Comparison of ENCODE assay signal across 8 mouse cellular contexts in genomic region chr5:114775056-114775979, GRCm38 (mm10). TPM values are rescaled to one million over a fixed set of nuclear protein-coding genes. Genes with fewer than 3 reads are reported as not detected.
DNase-seq lines count a peak whose midpoint lies in the region; ATAC-seq and TF ChIP-seq lines count a peak whose summit lies in the region.

Gene Git2, minus strand, starts transcription at chr5:114775517.

- H3K4me1 ChIP-seq in lung, embryonic 14.5 days (ENCODE audit: insufficient read depth) = no peaks in the 10 kb centered on the region; the same call in 1 of the 2 replicates
- H3K4me1 ChIP-seq in forebrain, embryonic 14.5 days (ENCODE audit: control insufficient read depth, insufficient read depth, low read length) = peaks cover 17% of the 10 kb centered on the region
- H3K4me1 ChIP-seq in midbrain, embryonic 11.5 days (ENCODE audit: control insufficient read depth, insufficient read depth, low read length) = peaks cover 22% of the 10 kb centered on the region

- H3K36me3 ChIP-seq in lung, embryonic 14.5 days (ENCODE audit: insufficient read depth) = no peaks in the 10 kb centered on the region
- no peaks in the 10 kb centered on the region for H3K36me3 ChIP-seq in forebrain, embryonic 14.5 days (ENCODE audit: control insufficient read depth, insufficient read depth, low read length)
- H3K36me3 ChIP-seq in midbrain, embryonic 11.5 days (ENCODE audit: control insufficient read depth, insufficient read depth, low read length) = no peaks in the 10 kb centered on the region

- no peak for ATAC-seq in lung, embryonic 14.5 days (ENCODE audit: insufficient read depth)
- peak; percentile 1; the same call in 1 of the 2 replicates for ATAC-seq in forebrain, embryonic 14.5 days
- ATAC-seq in midbrain, embryonic 11.5 days (ENCODE audit: low FRiP score) = no peak

- peak within 1 kb of the TSS; percentile 91 for H3K27ac ChIP-seq in lung, embryonic 14.5 days (ENCODE audit: low read depth)
- H3K27ac ChIP-seq in forebrain, embryonic 14.5 days (ENCODE audit: low read depth, low read length) = peak within 1 kb of the TSS; percentile 95
- H3K27ac ChIP-seq in midbrain, embryonic 11.5 days (ENCODE audit: low read depth, low read length) = peak within 1 kb of the TSS; percentile 80

- TF ChIP-seq CTCF in lung, embryonic 14.5 days (IDR thresholded peaks at IDR 0.05; ENCODE audit: low read depth) = no peak

- H3K9me3 ChIP-seq in lung, embryonic 14.5 days (ENCODE audit: low read depth, low read length) = no peaks in the 10 kb centered on the region
- H3K9me3 ChIP-seq in forebrain, embryonic 14.5 days (replicated peaks; ENCODE audit: control insufficient read depth, low read length) = no peaks in the 10 kb centered on the region
- no peaks in the 10 kb centered on the region for H3K9me3 ChIP-seq in midbrain, embryonic 11.5 days (ENCODE audit: control insufficient read depth, low read length)

- no peaks in the 10 kb centered on the region for H3K27me3 ChIP-seq in lung, embryonic 14.5 days (ENCODE audit: insufficient read depth, low read length)
- no peaks in the 10 kb centered on the region for H3K27me3 ChIP-seq in forebrain, embryonic 14.5 days (replicated peaks; ENCODE audit: control insufficient read depth, insufficient read depth, low read length)
- H3K27me3 ChIP-seq in midbrain, embryonic 11.5 days (ENCODE audit: control insufficient read depth, insufficient read depth, low read length) = no peaks in the 10 kb centered on the region

- intact Hi-C loops in heart, postnatal 36 days (cut with DNase I) = loop anchor here (2.0 kb wide), 1 partner anchor 29 kb away; no protein-coding TSS in a partner anchor

- peak within 1 kb of the TSS; percentile 97 for H3K4me2 ChIP-seq in lung, embryonic 14.5 days
- peak within 1 kb of the TSS; percentile 92 for H3K4me2 ChIP-seq in forebrain, embryonic 14.5 days (ENCODE audit: low read length)
- peak within 1 kb of the TSS; percentile 91 for H3K4me2 ChIP-seq in midbrain, embryonic 11.5 days

- peak within 1 kb of the TSS; percentile 84 for H3K4me3 ChIP-seq in lung, embryonic 14.5 days (ENCODE audit: low read depth, low read length)
- peak within 1 kb of the TSS; percentile 100 for H3K4me3 ChIP-seq in forebrain, embryonic 14.5 days (ENCODE audit: low read depth, low read length)
- H3K4me3 ChIP-seq in midbrain, embryonic 11.5 days (ENCODE audit: low read depth, low read length) = peak within 1 kb of the TSS; percentile 99

- peak within 1 kb of the TSS; percentile 82 for H3K9ac ChIP-seq in lung, embryonic 14.5 days
- peak within 1 kb of the TSS; percentile 95 for H3K9ac ChIP-seq in forebrain, embryonic 14.5 days (ENCODE audit: low read length)
- peak within 1 kb of the TSS; percentile 91 for H3K9ac ChIP-seq in midbrain, embryonic 11.5 days (ENCODE audit: low read length)

- under 1% methylated on average over 58 of the region's 63 CpGs for WGBS in lung, embryonic 14.5 days
- WGBS in forebrain, embryonic 14.5 days = under 1% methylated on average over 47 of the region's 63 CpGs
- under 1% methylated on average over 60 of the region's 63 CpGs for WGBS in midbrain, embryonic 11.5 days

- DNase-seq in lung, embryonic 14.5 days = peak; percentile 60
- DNase-seq in lung, postnatal 14 days = no peak
- DNase-seq in adrenal gland, adult 2 months = peak; percentile 27
- peak; percentile 45 for DNase-seq in forebrain, embryonic 14.5 days (ENCODE audit: low spot score)
- DNase-seq in heart, postnatal 36 days = peak in 1 of 2 experiments; percentile 10
- no peak for DNase-seq in left cerebral cortex, adult 8-10 months (ENCODE audit: low spot score in 2 of 2)
- peak; percentile 92 for DNase-seq in midbrain, embryonic 11.5 days (ENCODE audit: low spot score, missing footprints)
- peak; percentile 29 for DNase-seq in thymus, postnatal 25 days

RNA-seq across cellular contexts. Expression of gene Git2, which starts in this region (rescaled TPM):
- 45.9 and 51.8 TPM in 2 replicates for polyA plus RNA-seq in lung, embryonic 14.5 days (2014; fragmentation: Nextera tagmentation; extraction: Ambion mirVana)
- 10 to 100 TPM; 35.5 to 40.9 TPM for total RNA-seq in adrenal gland, adult 2 months (2021)
- polyA plus RNA-seq in adrenal gland, adult 2 months (2012; rRNA removed) = 37.7 and 40.5 TPM in 2 replicates
- polyA plus RNA-seq in forebrain, embryonic 14.5 days (2014; fragmentation: Nextera tagmentation; extraction: Ambion mirVana) = 29.1 and 36.3 TPM in 2 replicates
- total RNA-seq in heart, postnatal 36 days (2021) = 10 to 100 TPM; 28.7 to 32.0 TPM
- total RNA-seq in left cerebral cortex, adult 8-10 months (2022) = 10 to 100 TPM; 50.4 to 53.8 (median 52.0) TPM
- 29.5 and 30.0 TPM in 2 replicates for polyA plus RNA-seq in midbrain, embryonic 11.5 days (2014; fragmentation: Nextera tagmentation; extraction: Ambion mirVana)

Comparison
In these comparisons a context has a peak if more than half of its experiments do, and no peak if none do; other contexts are left out.
1. DNase-seq: peak in lung, embryonic 14.5 days (single experiment), adrenal gland, adult 2 months (single experiment), forebrain, embryonic 14.5 days (single experiment), midbrain, embryonic 11.5 days (single experiment) and thymus, postnatal 25 days (single experiment); none in lung, postnatal 14 days (single experiment) and left cerebral cortex, adult 8-10 months (0 of 2).
2. Peak in every context shown above with its lines, with median percentiles within 50 percentile points of each other: H3K27ac ChIP-seq, H3K4me2 ChIP-seq, H3K4me3 ChIP-seq and H3K9ac ChIP-seq.